Mouse (Mus musculus): ENCODE measurements around the gene Parg. TPM values are rescaled to one million over a fixed set of nuclear protein-coding genes. Genes with fewer than 3 reads are reported as not detected.

Parg gene
- polyA plus RNA-seq, 1 experiment from 2014 or later: 37.2 TPM

GRCm38 (mm10) chr14:32344694-32345093, 142.9 kb downstream of the Parg start:
- no peaks in the 10 kb centered on the region for H3K4me1 ChIP-seq (replicated peaks; ENCODE audit: control insufficient read depth, insufficient read depth, low read length)
- no peak for ATAC-seq (replicated peaks; ENCODE audit: low FRiP score)
- no peak overlapping the region for H3K4me2 ChIP-seq
- H3K27ac ChIP-seq (ENCODE audit: low read depth, low read length): no peak overlapping the region
- no peaks in the 10 kb centered on the region for H3K27me3 ChIP-seq (replicated peaks; ENCODE audit: control insufficient read depth, insufficient read depth, low read length)
- H3K4me3 ChIP-seq (ENCODE audit: low read depth, low read length): no peak overlapping the region
- DNase-seq (ENCODE audit: low spot score): no peak
- H3K9me3 ChIP-seq (ENCODE audit: control insufficient read depth, low read length): no peaks in the 10 kb centered on the region
- WGBS: 87% methylated on average over 9 of the region's 10 CpGs
- H3K36me3 ChIP-seq (ENCODE audit: control insufficient read depth, insufficient read depth, low read length): no peaks in the 10 kb centered on the region
- no peak overlapping the region for H3K9ac ChIP-seq (ENCODE audit: low read depth, low read length)

Other genes with a start within 250 kb of the Parg start
- gene Galnt15, start 173.0 kb upstream of the Parg start, polyA plus RNA-seq (2014; fragmentation: Nextera tagmentation; extraction: Ambion mirVana): not detected in 2 replicates
- 27.2 and 32.9 TPM in 2 replicates for gene Oxnad1, start 116.6 kb upstream of the Parg start, polyA plus RNA-seq (2014; fragmentation: Nextera tagmentation; extraction: Ambion mirVana)
- 130 and 141 TPM in 2 replicates for gene Dph3, start 116.2 kb upstream of the Parg start, polyA plus RNA-seq (2014; fragmentation: Nextera tagmentation; extraction: Ambion mirVana)
- gene Msmb, start 59.9 kb upstream of the Parg start, polyA plus RNA-seq (2014; fragmentation: Nextera tagmentation; extraction: Ambion mirVana): 0.38 TPM in 1 of 2 replicates, not detected in the other
- gene Ncoa4, start 42.1 kb upstream of the Parg start, polyA plus RNA-seq (2014; fragmentation: Nextera tagmentation; extraction: Ambion mirVana): 172 and 197 TPM in 2 replicates
- 425 and 431 TPM in 2 replicates for gene Timm23, start 51 bp upstream of the Parg start, polyA plus RNA-seq (2014; fragmentation: Nextera tagmentation; extraction: Ambion mirVana)
- gene Ogdhl, start 120.1 kb downstream of the Parg start, polyA plus RNA-seq (2014; fragmentation: Nextera tagmentation; extraction: Ambion mirVana): 6.1 and 7.2 TPM in 2 replicates
- gene 1700024G13Rik, start 186.4 kb downstream of the Parg start, polyA plus RNA-seq (2014; fragmentation: Nextera tagmentation; extraction: Ambion mirVana): not detected in 2 replicates